8 mouse cellular contexts compared by ENCODE assay signal in genomic region chr15:18821114-18821756, GRCm38 (mm10). TPM values are rescaled to one million over a fixed set of nuclear protein-coding genes. Genes with fewer than 3 reads are reported as not detected.
DNase-seq lines count a peak whose midpoint lies in the region; ATAC-seq and TF ChIP-seq lines count a peak whose summit lies in the region.

No protein-coding gene starts in this region.

- intact Hi-C loops in left cerebral cortex, adult 2 months (cut with DNase I): loop anchor here (1.0 to 10.0 kb wide), 5 partner anchors 164 to 1716 kb away; no protein-coding TSS in a partner anchor

- ATAC-seq in megakaryocyte, adult 5-6 weeks (ENCODE audit: poor library complexity, severe bottlenecking): peak; percentile 90

- peak overlapping the region; percentile 92 for H3K27ac ChIP-seq in left cerebral cortex, adult 2 months

- peak overlapping the region; percentile 55 for H3K4me3 ChIP-seq in left cerebral cortex, adult 2 months

- DNase-seq in T-cell, adult 2 months (ENCODE audit: low spot score): peak; percentile 52
- DNase-seq in cerebellum, postnatal 14 days: peak; percentile 98 to 99
- DNase-seq in frontal cortex, postnatal 25 days (ENCODE audit: low spot score in 2 of 2): peak; percentile 92 to 97
- DNase-seq in hindlimb bud, embryonic 11.5 days (ENCODE audit: extremely low spot score, low read depth, low spot score): peak; percentile 90
- peak; percentile 91 to 97 for DNase-seq in left cerebral cortex, adult 2 months (ENCODE audit: extremely low spot score in 1 of 2, low spot score in 2 of 2)
- DNase-seq in right cerebral cortex, adult 2 months (ENCODE audit: low spot score in 2 of 2): peak; percentile 96 to 99
- DNase-seq in urinary bladder, adult 2 months (ENCODE audit: low spot score): peak; percentile 28

- TF ChIP-seq CTCF in left cerebral cortex, adult 2 months (IDR thresholded peaks at IDR 0.05): peak; percentile 96

RNA-seq across cellular contexts. Expression of gene Cdh10, which starts 2.5 kb away (rescaled TPM):
- 10 to 100 TPM; 51.9 to 60.5 TPM for total RNA-seq in left cerebral cortex, adult 2 months (2021)
- total RNA-seq in megakaryocyte, adult 5-6 weeks (2015): not detected in 2 replicates
- not detected in 2 replicates for total RNA-seq in megakaryocyte, adult 5-6 weeks (2017)
- polyA plus RNA-seq in urinary bladder, adult 2 months (2012; rRNA removed): 0.49 and 0.58 TPM in 2 replicates

Comparison
In these comparisons a context has a peak if more than half of its experiments do, and no peak if none do; other contexts are left out.
1. Peak in every context shown above with its lines: DNase-seq, ATAC-seq, H3K4me3 ChIP-seq and H3K27ac ChIP-seq.
2. DNase-seq: peak in every context shown above with its lines; median percentile 98 in cerebellum, postnatal 14 days; 98 in right cerebral cortex, adult 2 months; 94 in frontal cortex, postnatal 25 days; 94 in left cerebral cortex, adult 2 months; 90 in hindlimb bud, embryonic 11.5 days; 52 in T-cell, adult 2 months; 28 in urinary bladder, adult 2 months.
3. RNA of gene Cdh10, which starts 2.5 kb away (total RNA-seq): 51.9 to 60.5 TPM in left cerebral cortex, adult 2 months; not detected in megakaryocyte, adult 5-6 weeks; every median in the first group is over 10 times any median in the second.